Mouse (Mus musculus) midbrain, embryonic 14.5 days (tissue): Measurements from ENCODE around the gene Emc8. TPM values are rescaled to one million over a fixed set of nuclear protein-coding genes. Genes with fewer than 3 reads are reported as not detected.

ENCODE experiments used
- ATAC-seq: fragments of 200-750 bp; cut with Nextera tagmentation; 2 replicates; pipeline ENCODE4 v1.8.0; 2017; ENCODE audit warnings: moderate number of reproducible peaks, moderate library complexity; ENCODE audit not compliant: low FRiP score, low TSS enrichment
- DNase-seq: peaks from one replicate; pipeline ENCODE4 v3.0.0-alpha.2; 2015
- H3K27ac ChIP-seq: fragments of 300-500 bp; sonication (generic); replicated peaks from 2 replicates; pipeline ENCODE4 v1.5.1; 2014; ENCODE audit warnings: mild to moderate bottlenecking, low read depth, low read length, moderate library complexity
- H3K27me3 ChIP-seq: fragments of 300-500 bp; sonication (generic); 2 replicates; pipeline ENCODE4 v1.6.1; 2014; ENCODE audit warnings: low read length, control low read depth, mixed read lengths; ENCODE audit not compliant: control insufficient read depth, insufficient read depth
- H3K36me3 ChIP-seq: fragments of 300-500 bp; sonication (generic); 2 replicates; pipeline ENCODE4 v1.6.1; 2014; ENCODE audit warnings: low read length, control low read depth; ENCODE audit not compliant: control insufficient read depth, insufficient read depth
- H3K4me1 ChIP-seq: fragments of 300-500 bp; sonication (generic); 2 replicates; pipeline ENCODE4 v1.6.1; 2014; ENCODE audit warnings: mild to moderate bottlenecking, antibody characterized with exemption, low read length, control low read depth; ENCODE audit not compliant: control insufficient read depth, insufficient read depth
- H3K4me2 ChIP-seq: fragments of 300-500 bp; sonication (generic); 2 replicates; pipeline ENCODE4 v1.6.1; 2014; ENCODE audit warnings: mild to moderate bottlenecking, low read length, moderate library complexity
- H3K4me3 ChIP-seq: fragments of 300-500 bp; sonication (generic); replicated peaks from 2 replicates; pipeline ENCODE4 v1.5.1; 2014; ENCODE audit warnings: low read depth, low read length
- H3K9ac ChIP-seq: fragments of 300-500 bp; sonication (generic); replicated peaks from 2 replicates; pipeline ENCODE4 v1.6.1; 2014; ENCODE audit warnings: mild to moderate bottlenecking, low read length, moderate library complexity
- H3K9me3 ChIP-seq: fragments of 300-500 bp; sonication (generic); 2 replicates; pipeline ENCODE4 v1.6.1; 2016; ENCODE audit warnings: low read length, control low read depth, mixed read lengths; ENCODE audit not compliant: control insufficient read depth
- WGBS: fragments of 180-500 bp; shearing (Covaris S2); extraction: QIAGEN DNeasy Blood & Tissue Kit; methylation state at CpG from one replicate; pipeline ENCODE4 v1.1.7; 2014; 5-methylcytosine and 5-hydroxymethylcytosine counted together
- polyA plus RNA-seq: library from polyadenylated mRNA; unstranded; fragments of >200 nt; fragmentation: Nextera tagmentation; extraction: Ambion mirVana; gene quantifications from 2 replicates; pipeline ENCODE4 v1.2.1, GENCODE M21; 2014

The Emc8 gene
- polyA plus RNA-seq, result 108 and 142 TPM in 2 replicates

- Histone ChIP-seq H3K9ac (peak within 1 kb of the TSS; percentile 94), H3K36me3 (peaks cover 35% of the 10 kb centered on the region), H3K9me3 (no peaks in the 10 kb centered on the region), H3K4me3 (peak within 1 kb of the TSS; percentile 86), H3K4me2 (peak within 1 kb of the TSS; percentile 90), H3K4me1 (peaks cover 25% of the 10 kb centered on the region), H3K27me3 (no peaks in the 10 kb centered on the region), H3K27ac (peak within 1 kb of the TSS; percentile 85)
- ATAC-seq (no peak), DNase-seq (no peak)
- WGBS, result under 1% methylated on average over 51 of the region's 51 CpGs
These were observed at the start of gene Emc8 for GRCm38 (mm10) chr8:120668374-120668905. Gene Emc8, minus strand, starts transcription at chr8:120668573.

DNA sequence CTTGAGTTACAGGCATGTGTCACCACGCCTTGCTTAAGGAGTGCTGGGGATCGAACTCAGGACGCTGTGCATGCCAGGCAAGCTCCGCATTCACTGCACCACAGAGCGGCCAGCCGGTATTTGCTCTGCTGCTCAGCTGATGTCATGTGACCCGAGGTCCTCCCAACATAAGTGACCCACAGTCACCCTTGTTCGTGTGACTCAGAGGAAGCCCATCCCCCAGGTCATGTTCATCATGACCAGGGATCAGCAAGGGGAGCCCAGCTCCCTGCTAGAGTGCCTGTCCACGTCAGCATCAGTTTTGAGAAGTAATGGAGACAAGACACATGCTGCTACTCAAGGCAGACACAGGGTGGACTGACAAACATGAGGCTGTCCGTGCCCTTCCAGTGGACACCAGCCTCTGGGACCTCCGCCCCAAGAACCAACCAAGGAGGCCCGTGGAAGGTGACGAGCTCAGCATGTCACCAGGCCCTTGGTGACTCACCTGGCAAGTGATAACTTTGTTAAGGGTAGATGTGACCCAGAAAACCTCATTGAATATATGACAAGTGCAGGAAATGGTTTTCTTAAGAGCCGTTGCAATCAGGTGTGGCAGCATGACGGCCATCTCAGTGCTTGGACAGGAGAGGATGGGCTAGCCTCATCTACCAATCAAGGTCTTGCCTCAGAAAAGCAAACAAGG, 47.8 kb upstream of the Emc8 start:
- H3K9ac ChIP-seq, result no peak overlapping the region
- H3K4me2 ChIP-seq, result no peak overlapping the region
- no peaks in the 10 kb centered on the region for H3K4me1 ChIP-seq
- DNase-seq (no peak), ATAC-seq (no peak)
- no peak overlapping the region for H3K4me3 ChIP-seq
- no peaks in the 10 kb centered on the region for H3K27me3 ChIP-seq
- WGBS, result 78% methylated on average over 15 of the region's 15 CpGs
- no peaks in the 10 kb centered on the region for H3K36me3 ChIP-seq
- H3K9me3 ChIP-seq, result no peaks in the 10 kb centered on the region
- H3K27ac ChIP-seq, result no peak overlapping the region

- Histone ChIP-seq H3K27me3 (no peaks in the 10 kb centered on the region), H3K4me3 (no peak overlapping the region), H3K9ac (no peak overlapping the region), H3K27ac (no peak overlapping the region), H3K4me2 (no peak overlapping the region), H3K9me3 (no peaks in the 10 kb centered on the region), H3K36me3 (no peaks in the 10 kb centered on the region), H3K4me1 (no peaks in the 10 kb centered on the region)
- DNase-seq, result no peak
- WGBS, result 87% methylated on average over 6 of the region's 6 CpGs
- no peak for ATAC-seq
These were observed 46.8 kb upstream of the Emc8 start for GRCm38 (mm10) chr8:120715200-120715599.

GRCm38 (mm10) chr8:120709176-120709575, 40.8 kb upstream of the Emc8 start:
- Histone ChIP-seq H3K4me2 (no peak overlapping the region), H3K36me3 (no peaks in the 10 kb centered on the region), H3K4me3 (no peak overlapping the region), H3K9me3 (no peaks in the 10 kb centered on the region), H3K27me3 (no peaks in the 10 kb centered on the region), H3K4me1 (no peaks in the 10 kb centered on the region), H3K9ac (no peak overlapping the region), H3K27ac (no peak overlapping the region)
- DNase-seq (no peak), ATAC-seq (no peak)
- 88% methylated on average over 10 of the region's 10 CpGs for WGBS

DNA sequence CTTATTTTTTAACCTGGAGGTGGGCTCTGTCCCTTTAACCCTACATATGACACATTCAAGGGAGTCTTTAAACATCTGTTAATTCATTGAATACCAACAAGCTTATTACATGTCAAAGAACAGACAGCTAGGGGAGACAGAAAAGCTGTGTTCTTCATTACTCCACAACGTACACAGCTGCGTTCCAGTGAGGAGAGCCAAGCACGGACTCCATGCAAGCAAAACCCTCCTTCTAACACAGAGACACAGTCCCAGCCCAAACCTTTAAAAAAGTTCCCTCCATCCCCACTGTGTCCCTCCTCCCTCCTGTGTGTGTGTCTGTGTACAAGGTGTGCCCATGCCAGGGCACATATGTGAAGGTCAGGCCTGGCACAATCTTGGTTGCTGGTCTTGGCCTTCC, 37.8 kb upstream of the Emc8 start:
- no peak for DNase-seq
- WGBS, result 90% methylated on average over 3 of the region's 3 CpGs
- H3K9ac ChIP-seq, result no peak overlapping the region
- H3K36me3 ChIP-seq, result no peaks in the 10 kb centered on the region
- H3K4me1 ChIP-seq, result no peaks in the 10 kb centered on the region
- ATAC-seq, result no peak
- no peak overlapping the region for H3K27ac ChIP-seq
- H3K27me3 ChIP-seq, result no peaks in the 10 kb centered on the region
- H3K4me2 ChIP-seq, result no peak overlapping the region
- H3K4me3 ChIP-seq, result no peak overlapping the region
- no peaks in the 10 kb centered on the region for H3K9me3 ChIP-seq

GRCm38 (mm10) chr8:120705163-120705562, 36.8 kb upstream of the Emc8 start:
- Histone ChIP-seq H3K27ac (no peak overlapping the region), H3K9ac (no peak overlapping the region), H3K9me3 (no peaks in the 10 kb centered on the region), H3K36me3 (no peaks in the 10 kb centered on the region), H3K4me1 (no peaks in the 10 kb centered on the region), H3K4me2 (no peak overlapping the region), H3K27me3 (no peaks in the 10 kb centered on the region), H3K4me3 (no peak overlapping the region)
- WGBS, result 84% methylated on average over 15 of the region's 15 CpGs
- ATAC-seq, result no peak
- no peak for DNase-seq

- H3K9me3 ChIP-seq, result no peaks in the 10 kb centered on the region
- no peaks in the 10 kb centered on the region for H3K36me3 ChIP-seq
- no peaks in the 10 kb centered on the region for H3K27me3 ChIP-seq
- H3K4me1 ChIP-seq, result no peaks in the 10 kb centered on the region
- no peak overlapping the region for H3K9ac ChIP-seq
- ATAC-seq, result no peak
- 79% methylated on average over 9 of the region's 9 CpGs for WGBS
- no peak for DNase-seq
- H3K4me3 ChIP-seq, result no peak overlapping the region
- H3K27ac ChIP-seq, result no peak overlapping the region
- H3K4me2 ChIP-seq, result no peak overlapping the region
These were observed 35.8 kb upstream of the Emc8 start for GRCm38 (mm10) chr8:120704203-120704602.

DNA sequence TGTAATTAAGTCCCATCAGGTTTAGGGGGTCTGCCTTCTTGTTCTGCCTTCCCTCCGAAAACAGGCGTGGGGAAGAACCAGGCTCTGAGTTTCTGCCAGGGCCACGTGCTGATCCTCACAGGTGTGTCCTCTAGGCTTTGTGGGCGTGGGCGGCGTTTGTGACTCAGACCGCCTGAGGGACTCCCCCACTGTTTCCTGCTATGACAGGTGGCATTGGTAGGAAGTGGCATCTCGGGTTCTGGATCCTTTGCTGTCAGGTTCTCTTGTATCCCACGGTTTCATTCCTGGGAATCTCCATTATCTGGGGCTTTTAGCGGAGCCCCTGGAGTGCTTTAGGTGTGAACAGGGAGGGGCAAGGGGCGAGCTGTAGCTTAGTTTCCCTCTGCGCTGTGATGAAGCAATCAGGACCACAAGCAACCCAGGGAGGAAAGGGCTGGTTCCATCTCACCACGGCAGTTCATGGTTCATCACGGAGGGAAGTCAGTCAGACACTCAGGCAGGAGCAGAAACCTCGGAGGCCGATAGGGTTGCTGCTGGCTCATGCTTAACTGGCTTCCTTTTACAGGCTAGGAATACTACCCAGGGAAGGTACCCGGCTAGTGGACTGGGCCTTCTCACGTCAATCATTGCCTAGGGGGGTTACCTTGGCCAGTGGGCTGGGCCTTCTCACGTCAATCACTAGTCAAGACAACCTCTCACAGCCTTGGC, 33.5 kb upstream of the Emc8 start:
- 73% methylated on average over 19 of the region's 19 CpGs for WGBS
- ATAC-seq, result no peak
- no peak overlapping the region for H3K4me2 ChIP-seq
- no peaks in the 10 kb centered on the region for H3K27me3 ChIP-seq
- H3K36me3 ChIP-seq, result no peaks in the 10 kb centered on the region
- H3K9me3 ChIP-seq, result no peaks in the 10 kb centered on the region
- H3K4me3 ChIP-seq, result no peak overlapping the region
- DNase-seq, result no peak
- H3K4me1 ChIP-seq, result no peaks in the 10 kb centered on the region
- no peak overlapping the region for H3K9ac ChIP-seq
- no peak overlapping the region for H3K27ac ChIP-seq

DNA sequence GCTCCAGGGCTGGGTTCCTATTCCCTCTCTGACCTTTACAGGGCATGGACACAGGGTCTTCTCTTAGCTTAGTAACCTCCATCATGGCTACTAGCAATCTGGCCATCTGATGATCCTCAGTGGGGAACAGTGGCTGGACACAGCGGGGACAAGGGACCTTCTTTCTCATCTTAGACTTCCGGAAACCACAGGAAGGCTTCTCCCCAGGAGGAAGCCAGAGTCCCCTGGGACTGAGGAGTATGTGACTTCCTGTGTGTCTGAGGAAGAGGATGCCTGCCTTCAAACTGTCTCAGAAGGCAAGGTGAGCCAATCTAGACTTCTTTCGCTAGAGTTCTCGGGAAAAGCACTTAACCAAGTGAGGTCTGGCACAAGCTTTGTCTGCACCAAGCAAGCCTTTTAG, 31.7 kb upstream of the Emc8 start:
- Histone ChIP-seq H3K9me3 (no peaks in the 10 kb centered on the region), H3K36me3 (no peaks in the 10 kb centered on the region), H3K4me3 (no peak overlapping the region), H3K27me3 (no peaks in the 10 kb centered on the region), H3K9ac (no peak overlapping the region), H3K4me2 (no peak overlapping the region), H3K27ac (no peak overlapping the region), H3K4me1 (no peaks in the 10 kb centered on the region)
- 91% methylated on average over 4 of the region's 4 CpGs for WGBS
- DNase-seq (no peak), ATAC-seq (no peak)
